ENCODE assay signal across 9 mouse cellular contexts in genomic region chr3:24605485-24605884, GRCm38 (mm10).
DNase-seq lines count a peak whose midpoint lies in the region; ATAC-seq and TF ChIP-seq lines count a peak whose summit lies in the region.
"Had no signal": no experiment of that assay in that cellular context is flagged by ENCODE, and none has a peak within 500 bp of the region (broad histone marks: within the 10 kb centered on the region; RNA-seq: fewer than 3 reads in every experiment).

No protein-coding gene starts in this region.

- no peaks in the 10 kb centered on the region for H3K27me3 ChIP-seq in limb, embryonic 11.5 days (ENCODE audit: control insufficient read depth, insufficient read depth, low read length)
- H3K27me3 ChIP-seq in limb, embryonic 10.5 days (ENCODE audit: low read depth, poor library complexity, severe bottlenecking) = no peaks in the 10 kb centered on the region
- no peaks in the 10 kb centered on the region for H3K27me3 ChIP-seq in forebrain, embryonic 12.5 days
- H3K27me3 ChIP-seq in kidney, postnatal 0 days (ENCODE audit: insufficient read depth, low read length) = no peaks in the 10 kb centered on the region
- H3K27me3 ChIP-seq: liver, embryonic 12.5 days had no signal

- H3K4me3 ChIP-seq in limb, embryonic 11.5 days (ENCODE audit: low read depth, low read length) = no peak overlapping the region
- no peak overlapping the region for H3K4me3 ChIP-seq in limb, embryonic 10.5 days
- H3K4me3 ChIP-seq in forebrain, embryonic 12.5 days (replicated peaks) = no peak overlapping the region
- H3K4me3 ChIP-seq in kidney, postnatal 0 days (replicated peaks; ENCODE audit: low read depth, low read length) = no peak overlapping the region
- H3K4me3 ChIP-seq: liver, embryonic 12.5 days had no signal

- no peaks in the 10 kb centered on the region for H3K4me1 ChIP-seq in limb, embryonic 11.5 days (ENCODE audit: control insufficient read depth, insufficient read depth, low read length)
- no peaks in the 10 kb centered on the region for H3K4me1 ChIP-seq in limb, embryonic 10.5 days
- peaks cover 4% of the 10 kb centered on the region; the same call in 1 of the 2 replicates for H3K4me1 ChIP-seq in forebrain, embryonic 12.5 days
- no peaks in the 10 kb centered on the region for H3K4me1 ChIP-seq in kidney, postnatal 0 days (replicated peaks; ENCODE audit: insufficient read depth, low read length)
- H3K4me1 ChIP-seq: liver, embryonic 12.5 days had no signal

- H3K4me2 ChIP-seq in limb, embryonic 11.5 days (ENCODE audit: low read depth, severe bottlenecking) = no peak overlapping the region
- H3K4me2 ChIP-seq in forebrain, embryonic 12.5 days = no peak overlapping the region
- H3K4me2 ChIP-seq in kidney, postnatal 0 days (ENCODE audit: low read length) = no peak overlapping the region
- H3K4me2 ChIP-seq: liver, embryonic 12.5 days had no signal

- no peak overlapping the region for H3K9ac ChIP-seq in limb, embryonic 11.5 days (ENCODE audit: low read length)
- H3K9ac ChIP-seq in forebrain, embryonic 12.5 days = no peak overlapping the region
- H3K9ac ChIP-seq in kidney, postnatal 0 days (ENCODE audit: low read depth, low read length) = no peak overlapping the region
- H3K9ac ChIP-seq: liver, embryonic 12.5 days had no signal

- no peak for TF ChIP-seq CTCF in kidney, postnatal 0 days (IDR thresholded peaks at IDR 0.05; ENCODE audit: low read depth)

- ATAC-seq in limb, embryonic 11.5 days (ENCODE audit: insufficient number of reproducible peaks, low FRiP score, low TSS enrichment, low read depth) = no peak
- ATAC-seq in forebrain, embryonic 12.5 days (ENCODE audit: low FRiP score) = peak; percentile 89
- no peak for ATAC-seq in kidney, postnatal 0 days (replicated peaks; ENCODE audit: low FRiP score, low read depth)
- ATAC-seq in granulocyte monocyte progenitor cell, adult 5-6 weeks (replicated peaks; ENCODE audit: poor library complexity, severe bottlenecking) = no peak
- ATAC-seq: inflammation-experienced regulatory T-cells, adult 6 months; liver, embryonic 12.5 days had no signal

- H3K36me3 ChIP-seq in limb, embryonic 11.5 days (ENCODE audit: control insufficient read depth, insufficient read depth, low read length) = no peaks in the 10 kb centered on the region
- no peaks in the 10 kb centered on the region for H3K36me3 ChIP-seq in limb, embryonic 10.5 days
- no peaks in the 10 kb centered on the region for H3K36me3 ChIP-seq in forebrain, embryonic 12.5 days (replicated peaks)
- no peaks in the 10 kb centered on the region for H3K36me3 ChIP-seq in kidney, postnatal 0 days (ENCODE audit: insufficient read depth, low read length)
- H3K36me3 ChIP-seq: liver, embryonic 12.5 days had no signal

- no peaks in the 10 kb centered on the region for H3K9me3 ChIP-seq in limb, embryonic 11.5 days (ENCODE audit: control insufficient read depth, low read length)
- no peaks in the 10 kb centered on the region for H3K9me3 ChIP-seq in limb, embryonic 10.5 days (replicated peaks)
- no peaks in the 10 kb centered on the region for H3K9me3 ChIP-seq in forebrain, embryonic 12.5 days
- no peaks in the 10 kb centered on the region for H3K9me3 ChIP-seq in kidney, postnatal 0 days (replicated peaks; ENCODE audit: low read length)
- H3K9me3 ChIP-seq: liver, embryonic 12.5 days had no signal

- peak; percentile 43 for DNase-seq in limb, embryonic 11.5 days (ENCODE audit: low spot score)
- DNase-seq in limb, embryonic 10.5 days (ENCODE audit: low spot score) = no peak
- peak; percentile 10 for DNase-seq in kidney, postnatal 0 days (ENCODE audit: low spot score)
- no peak for DNase-seq in urinary bladder, postnatal 36 days (ENCODE audit: low spot score in 2 of 2)
- no peak for DNase-seq in lung, postnatal 4 days

- H3K27ac ChIP-seq in limb, embryonic 11.5 days (replicated peaks; ENCODE audit: low read depth, low read length) = no peak overlapping the region
- no peak overlapping the region for H3K27ac ChIP-seq in limb, embryonic 10.5 days
- no peak overlapping the region for H3K27ac ChIP-seq in forebrain, embryonic 12.5 days
- H3K27ac ChIP-seq in kidney, postnatal 0 days = no peak overlapping the region
- H3K27ac ChIP-seq: liver, embryonic 12.5 days had no signal

Comparison
In these comparisons a context has a peak if more than half of its experiments do, and no peak if none do; other contexts are left out.
1. DNase-seq: peak in limb, embryonic 11.5 days (single experiment) and kidney, postnatal 0 days (single experiment); none in limb, embryonic 10.5 days (single experiment), urinary bladder, postnatal 36 days (0 of 2) and lung, postnatal 4 days (0 of 2).